ENCODE assay signal across 22 mouse cellular contexts in genomic region chr3:60485987-60486712, GRCm38 (mm10). TPM values are rescaled to one million over a fixed set of nuclear protein-coding genes. Genes with fewer than 3 reads are reported as not detected.
DNase-seq lines count a peak whose midpoint lies in the region; ATAC-seq and TF ChIP-seq lines count a peak whose summit lies in the region.
"Had no signal": no experiment of that assay in that cellular context is flagged by ENCODE, and none has a peak within 500 bp of the region (broad histone marks: within the 10 kb centered on the region; RNA-seq: fewer than 3 reads in every experiment).

No protein-coding gene starts in this region.

- no peak for TF ChIP-seq CTCF in bone marrow macrophage, adult 2 months (IDR thresholded peaks at IDR 0.05; ENCODE audit: low read depth, low read length)
- no peak for TF ChIP-seq CTCF in intestine, postnatal 0 days (IDR thresholded peaks at IDR 0.05; ENCODE audit: low read depth)

- WGBS in liver, embryonic 13.5 days (ENCODE audit: insufficient replicate concordance), result 76% methylated on average over 4 of the region's 4 CpGs
- WGBS in liver, embryonic 11.5 days, result 82% methylated on average over 4 of the region's 4 CpGs
- 61% methylated on average over 4 of the region's 4 CpGs for WGBS in intestine, postnatal 0 days
- 89% methylated on average over 4 of the region's 4 CpGs for WGBS in forebrain, embryonic 15.5 days
- 86% methylated on average over 4 of the region's 4 CpGs for WGBS in forebrain, embryonic 16.5 days

- no peak overlapping the region for H3K9ac ChIP-seq in liver, embryonic 13.5 days
- no peak overlapping the region for H3K9ac ChIP-seq in liver, embryonic 11.5 days (ENCODE audit: low read depth, low read length)
- no peak overlapping the region for H3K9ac ChIP-seq in intestine, postnatal 0 days (ENCODE audit: low read depth, low read length)
- no peak overlapping the region for H3K9ac ChIP-seq in forebrain, embryonic 15.5 days (replicated peaks)
- no peak overlapping the region for H3K9ac ChIP-seq in forebrain, embryonic 16.5 days (replicated peaks; ENCODE audit: low read depth, low read length)
- H3K9ac ChIP-seq: heart, embryonic 15.5 days; limb, embryonic 13.5 days; lung, embryonic 14.5 days; midbrain, embryonic 15.5 days; neural tube, embryonic 12.5 days had no signal

- H3K27ac ChIP-seq in liver, embryonic 13.5 days, result peak overlapping the region; percentile 27; the same call in 1 of the 2 replicates
- no peak overlapping the region for H3K27ac ChIP-seq in liver, embryonic 11.5 days (ENCODE audit: low read depth, low read length)
- H3K27ac ChIP-seq in bone marrow macrophage, adult 2 months (ENCODE audit: insufficient read depth, low read depth, low read length), result peak overlapping the region; percentile 66
- H3K27ac ChIP-seq in intestine, postnatal 0 days (ENCODE audit: low read depth, low read length), result peak overlapping the region; percentile 60; the same call in 1 of the 2 replicates
- no peak overlapping the region for H3K27ac ChIP-seq in forebrain, embryonic 15.5 days (replicated peaks)
- no peak overlapping the region for H3K27ac ChIP-seq in forebrain, embryonic 16.5 days (ENCODE audit: low read length)
- H3K27ac ChIP-seq: heart, embryonic 15.5 days; hindbrain, embryonic 10.5 days; limb, embryonic 13.5 days; midbrain, embryonic 15.5 days; neural tube, embryonic 12.5 days had no signal

- no peaks in the 10 kb centered on the region for H3K27me3 ChIP-seq in liver, embryonic 13.5 days
- no peaks in the 10 kb centered on the region for H3K27me3 ChIP-seq in liver, embryonic 11.5 days (replicated peaks; ENCODE audit: control insufficient read depth, insufficient read depth, low read length)
- no peaks in the 10 kb centered on the region for H3K27me3 ChIP-seq in intestine, postnatal 0 days (replicated peaks; ENCODE audit: control insufficient read depth, insufficient read depth, low read length)
- no peaks in the 10 kb centered on the region for H3K27me3 ChIP-seq in forebrain, embryonic 15.5 days
- H3K27me3 ChIP-seq in forebrain, embryonic 16.5 days (replicated peaks; ENCODE audit: control insufficient read depth, insufficient read depth, low read length), result no peaks in the 10 kb centered on the region
- H3K27me3 ChIP-seq: heart, embryonic 15.5 days; limb, embryonic 13.5 days; midbrain, embryonic 15.5 days; neural tube, embryonic 12.5 days had no signal

- H3K4me2 ChIP-seq in liver, embryonic 13.5 days, result no peak overlapping the region
- H3K4me2 ChIP-seq in liver, embryonic 11.5 days, result no peak overlapping the region
- no peak overlapping the region for H3K4me2 ChIP-seq in intestine, postnatal 0 days (replicated peaks; ENCODE audit: low read depth)
- no peak overlapping the region for H3K4me2 ChIP-seq in forebrain, embryonic 15.5 days (replicated peaks)
- no peak overlapping the region for H3K4me2 ChIP-seq in forebrain, embryonic 16.5 days (ENCODE audit: low read length)
- H3K4me2 ChIP-seq: heart, embryonic 15.5 days; limb, embryonic 13.5 days; lung, embryonic 14.5 days; midbrain, embryonic 15.5 days; neural tube, embryonic 12.5 days had no signal

- no peak for DNase-seq in liver, embryonic 13.5 days
- no peak for DNase-seq in liver, embryonic 11.5 days (ENCODE audit: low spot score)
- DNase-seq: adrenal gland, adult 2 months; cerebellum, adult 2 months; heart, adult 18-20 months; kidney, adult 11 months; kidney, postnatal 14 days; layer of hippocampus, adult 9-11 months; lung, embryonic 14.5 days; lung, postnatal 4 days had no signal

- no peaks in the 10 kb centered on the region for H3K9me3 ChIP-seq in liver, embryonic 13.5 days (replicated peaks)
- H3K9me3 ChIP-seq in liver, embryonic 11.5 days (ENCODE audit: control insufficient read depth, low read length), result no peaks in the 10 kb centered on the region
- no peaks in the 10 kb centered on the region for H3K9me3 ChIP-seq in intestine, postnatal 0 days (ENCODE audit: control insufficient read depth)
- no peaks in the 10 kb centered on the region for H3K9me3 ChIP-seq in forebrain, embryonic 15.5 days
- H3K9me3 ChIP-seq in forebrain, embryonic 16.5 days (ENCODE audit: control insufficient read depth, low read length), result no peaks in the 10 kb centered on the region
- H3K9me3 ChIP-seq: G1E; heart, embryonic 15.5 days; hindbrain, embryonic 10.5 days; limb, embryonic 13.5 days; midbrain, embryonic 15.5 days; neural tube, embryonic 12.5 days had no signal

- no peak for TF ChIP-seq POLR2A in bone marrow macrophage, adult 2 months (IDR thresholded peaks at IDR 0.05; ENCODE audit: borderline replicate concordance, low read depth, low read length)

- H3K36me3 ChIP-seq in liver, embryonic 13.5 days, result 0 out of 2 replicates have a peak, but pooled peaks cover 4% of the 10 kb centered on the region
- no peaks in the 10 kb centered on the region for H3K36me3 ChIP-seq in liver, embryonic 11.5 days (ENCODE audit: control insufficient read depth, insufficient read depth, low read length)
- no peaks in the 10 kb centered on the region for H3K36me3 ChIP-seq in intestine, postnatal 0 days (ENCODE audit: control insufficient read depth, insufficient read depth)
- no peaks in the 10 kb centered on the region for H3K36me3 ChIP-seq in forebrain, embryonic 15.5 days
- H3K36me3 ChIP-seq in forebrain, embryonic 16.5 days (ENCODE audit: control insufficient read depth, insufficient read depth), result no peaks in the 10 kb centered on the region
- H3K36me3 ChIP-seq: heart, embryonic 15.5 days; hindbrain, embryonic 10.5 days; limb, embryonic 13.5 days; midbrain, embryonic 15.5 days; neural tube, embryonic 12.5 days had no signal

- no peak overlapping the region for H3K4me3 ChIP-seq in liver, embryonic 13.5 days (replicated peaks)
- H3K4me3 ChIP-seq in liver, embryonic 11.5 days (ENCODE audit: low read depth, low read length), result no peak overlapping the region
- 0 out of 2 replicates have a peak overlapping the region, but pooled peaks have one; percentile 10 for H3K4me3 ChIP-seq in bone marrow macrophage, adult 2 months (ENCODE audit: insufficient read depth, low read length)
- no peak overlapping the region for H3K4me3 ChIP-seq in intestine, postnatal 0 days (ENCODE audit: low read depth, low read length)
- no peak overlapping the region for H3K4me3 ChIP-seq in forebrain, embryonic 15.5 days
- no peak overlapping the region for H3K4me3 ChIP-seq in forebrain, embryonic 16.5 days (replicated peaks; ENCODE audit: low read length)
- H3K4me3 ChIP-seq: heart, embryonic 15.5 days; hindbrain, embryonic 10.5 days; limb, embryonic 13.5 days; midbrain, embryonic 15.5 days; neural tube, embryonic 12.5 days had no signal

- no peak for ATAC-seq in liver, embryonic 13.5 days (ENCODE audit: low read depth)
- ATAC-seq in liver, embryonic 11.5 days (replicated peaks; ENCODE audit: low FRiP score), result no peak
- ATAC-seq in intestine, postnatal 0 days, result peak; percentile 95
- 0 out of 2 replicates have a peak, but pooled peaks have one; percentile 10 for ATAC-seq in neutrophil, adult 5-6 weeks (ENCODE audit: extremely low read depth, insufficient number of reproducible peaks, low FRiP score, poor library complexity, severe bottlenecking)
- no peak for ATAC-seq in forebrain, embryonic 15.5 days (replicated peaks)
- no peak for ATAC-seq in frontal cortex, adult (ENCODE audit: low TSS enrichment)
- ATAC-seq in forebrain, embryonic 16.5 days, result no peak
- ATAC-seq: midbrain, embryonic 15.5 days had no signal

- H3K4me1 ChIP-seq in liver, embryonic 13.5 days (replicated peaks), result peaks cover 38% of the 10 kb centered on the region
- H3K4me1 ChIP-seq in liver, embryonic 11.5 days (replicated peaks; ENCODE audit: control insufficient read depth, insufficient read depth, low read length), result peaks cover 4% of the 10 kb centered on the region; the same call in 1 of the 2 replicates
- H3K4me1 ChIP-seq in bone marrow macrophage, adult 2 months (ENCODE audit: control insufficient read depth, insufficient read depth, low read length), result peaks cover 50% of the 10 kb centered on the region
- H3K4me1 ChIP-seq in intestine, postnatal 0 days (replicated peaks; ENCODE audit: control insufficient read depth, insufficient read depth, low read length), result no peaks in the 10 kb centered on the region
- H3K4me1 ChIP-seq in forebrain, embryonic 15.5 days, result no peaks in the 10 kb centered on the region
- H3K4me1 ChIP-seq in forebrain, embryonic 16.5 days (replicated peaks; ENCODE audit: control insufficient read depth, insufficient read depth, low read length), result no peaks in the 10 kb centered on the region
- H3K4me1 ChIP-seq: heart, embryonic 15.5 days; hindbrain, embryonic 10.5 days; midbrain, embryonic 15.5 days; neural tube, embryonic 12.5 days had no signal

RNA-seq across cellular contexts. Expression of gene Mbnl1, which starts 13.5 kb away (rescaled TPM):
- polyA plus RNA-seq in liver, embryonic 13.5 days (2015; fragmentation: Nextera tagmentation; extraction: Ambion mirVana), result 123 and 153 TPM in 2 replicates
- polyA plus RNA-seq in liver, embryonic 11.5 days (2014; fragmentation: Nextera tagmentation; extraction: Ambion mirVana), result 242 and 268 TPM in 2 replicates
- polyA plus RNA-seq in bone marrow macrophage, adult 2 months (2012; ENCODE audit: insufficient read depth, insufficient read length, missing spikeins), result 668 and 730 TPM in 2 replicates
- 54.6 and 55.5 TPM in 2 replicates for polyA plus RNA-seq in intestine, postnatal 0 days (2015; fragmentation: Nextera tagmentation; extraction: Ambion mirVana)
- total RNA-seq in neutrophil, adult 5-6 weeks (2017), result 586 and 615 TPM in 2 replicates
- polyA plus RNA-seq in forebrain, embryonic 15.5 days (2015; fragmentation: Nextera tagmentation; extraction: Ambion mirVana), result 44.0 and 45.4 TPM in 2 replicates
- 47.0 and 52.0 TPM in 2 replicates for polyA plus RNA-seq in forebrain, embryonic 16.5 days (2015; fragmentation: Nextera tagmentation; extraction: Ambion mirVana)

Comparison
In these comparisons a context has a peak if more than half of its experiments do, and no peak if none do; other contexts are left out.
1. H3K27ac ChIP-seq: peak in liver, embryonic 13.5 days (single experiment), bone marrow macrophage, adult 2 months (single experiment) and intestine, postnatal 0 days (single experiment); none in liver, embryonic 11.5 days (single experiment), forebrain, embryonic 15.5 days (single experiment) and forebrain, embryonic 16.5 days (single experiment).
2. ATAC-seq: peak in intestine, postnatal 0 days (single experiment) and neutrophil, adult 5-6 weeks (single experiment); none in liver, embryonic 13.5 days (single experiment), liver, embryonic 11.5 days (single experiment), forebrain, embryonic 15.5 days (single experiment), frontal cortex, adult (single experiment) and forebrain, embryonic 16.5 days (single experiment).